Mouse (Mus musculus) ovary, adult 18-20 months (tissue): ENCODE results near the gene Zfp825.
"Not testable (repeated sequence)": the region's sequence is repeated elsewhere in the genome, so short reads cannot be mapped to it uniquely, and the experiment has no call there.

Experiments
- DNase-seq: peaks from one replicate; pipeline ENCODE4 v3.0.0; 2022; ENCODE audit warnings: low spot score, mixed read lengths

Gene Zfp825

DNA sequence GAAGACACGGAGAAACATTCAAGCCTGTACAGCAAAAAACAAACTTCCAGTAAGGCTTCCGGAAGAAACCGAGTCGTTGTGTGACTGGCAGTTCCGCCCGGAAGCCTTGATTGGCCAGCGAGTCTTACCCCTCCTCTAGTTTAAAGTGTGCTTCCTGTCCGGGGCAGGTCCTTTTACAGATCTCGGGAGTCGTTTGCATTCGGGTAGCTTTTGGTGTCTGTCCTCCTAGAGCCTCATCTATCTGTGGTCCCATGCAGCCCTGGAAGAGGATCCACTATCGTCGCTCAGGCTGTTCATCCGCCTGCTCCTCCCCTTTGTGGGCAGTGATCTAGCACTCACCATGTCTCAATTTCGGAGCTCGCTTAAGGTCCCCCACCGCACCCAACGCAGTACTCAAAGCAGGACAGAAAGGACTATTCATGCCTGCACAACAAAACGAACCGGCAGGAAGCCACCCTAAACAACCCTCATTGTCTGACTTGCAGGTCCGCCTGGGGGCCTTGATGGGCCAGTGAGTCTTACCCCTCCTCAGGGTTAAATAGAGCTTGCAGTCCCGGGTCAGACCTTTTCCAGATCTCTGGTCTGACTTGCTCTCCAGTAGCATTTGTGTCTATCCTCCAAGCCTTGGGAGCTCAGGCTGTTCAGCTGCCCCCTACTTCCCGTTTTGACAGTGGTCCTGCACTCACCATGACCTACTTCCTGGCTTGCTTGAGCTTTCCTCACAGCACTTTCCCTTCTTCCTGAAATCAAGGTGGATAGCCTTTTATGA lies at the start of gene Zfp825:
Gene Zfp825 (minus strand): TSS at position 82 of the 769 bp plus-strand sequence.
- peak; percentile 58 for DNase-seq

DNA sequence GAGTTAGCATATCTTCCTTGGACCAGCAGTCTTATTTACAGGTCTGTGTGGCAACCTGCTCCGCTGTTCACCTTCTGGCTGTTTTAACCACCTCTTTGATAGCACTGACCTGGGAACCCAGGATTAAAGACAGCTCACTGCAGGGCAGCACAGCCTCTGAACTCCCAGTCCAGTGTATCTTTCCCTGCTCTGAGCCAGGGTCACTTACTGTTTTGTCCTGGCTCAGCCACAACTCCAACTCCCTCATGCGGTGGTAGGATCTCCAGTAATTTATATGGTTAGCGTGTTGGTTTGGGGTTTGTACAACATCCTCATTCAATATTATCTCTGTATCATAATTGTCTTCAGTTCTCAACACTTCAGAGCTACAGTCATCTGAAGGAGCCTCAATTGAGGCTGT lies 41.6 kb upstream of the Zfp825 start:
- not testable (repeated sequence) for DNase-seq

DNA sequence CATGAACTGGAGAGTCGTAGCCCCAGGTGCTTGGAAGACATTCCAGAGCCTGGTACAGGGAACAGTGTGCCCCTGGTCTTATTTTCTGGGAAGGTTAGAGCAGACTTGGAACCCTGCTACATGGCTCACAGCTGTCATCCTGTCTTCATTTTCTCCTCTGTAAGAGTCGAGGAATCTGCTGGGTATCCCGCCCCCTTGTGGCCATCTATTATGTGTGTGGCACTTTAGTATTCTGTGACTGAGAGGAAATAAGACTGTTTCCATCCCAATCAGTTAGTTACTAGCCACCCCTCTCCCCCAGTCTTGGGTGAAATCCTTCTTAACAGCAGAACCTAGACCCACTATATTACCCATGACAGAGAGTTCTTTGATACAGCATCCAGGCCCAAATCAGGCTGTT lies 41.1 kb upstream of the Zfp825 start:
- not testable (repeated sequence) for DNase-seq

DNA sequence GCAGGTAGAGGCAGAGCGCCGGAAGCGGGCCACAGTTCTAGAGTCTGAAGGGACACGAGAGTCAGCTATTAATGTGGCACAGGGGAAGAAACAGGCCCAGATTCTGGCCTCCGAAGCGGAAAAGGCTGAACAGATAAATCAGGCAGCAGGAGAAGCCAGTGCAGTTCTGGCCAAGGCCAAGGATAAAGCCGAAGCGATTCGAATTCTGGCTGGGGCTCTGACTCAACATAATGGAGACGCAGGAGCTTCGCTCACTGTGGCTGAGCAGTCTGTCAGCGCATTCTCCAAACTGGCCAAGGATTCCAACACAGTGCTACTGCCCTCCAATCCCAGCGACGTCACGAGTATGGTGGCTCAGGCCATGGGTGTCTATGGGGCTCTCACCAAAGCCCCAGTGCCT lies 40.3 kb upstream of the Zfp825 start:
- peak; percentile 1 for DNase-seq

DNA sequence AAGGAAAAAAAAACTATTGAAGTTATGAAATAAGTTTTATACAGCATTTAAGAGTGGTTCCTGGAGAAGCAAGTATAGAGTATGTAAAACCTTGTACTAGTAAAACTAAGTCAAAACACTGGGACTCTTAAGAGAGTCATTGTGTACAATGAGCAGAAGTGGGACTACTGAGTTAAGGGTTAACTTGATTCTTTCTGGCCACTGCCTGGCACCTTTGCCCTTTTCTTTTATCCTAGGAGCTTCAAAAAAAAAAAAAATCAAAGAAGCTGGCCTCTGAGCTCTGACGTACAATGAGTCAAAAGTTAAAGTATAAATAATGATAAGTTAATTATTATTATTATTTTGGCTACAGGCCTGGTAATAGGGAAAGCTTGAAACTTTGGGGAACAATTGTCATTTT lies 37.5 kb upstream of the Zfp825 start:
- not testable (repeated sequence) for DNase-seq

DNA sequence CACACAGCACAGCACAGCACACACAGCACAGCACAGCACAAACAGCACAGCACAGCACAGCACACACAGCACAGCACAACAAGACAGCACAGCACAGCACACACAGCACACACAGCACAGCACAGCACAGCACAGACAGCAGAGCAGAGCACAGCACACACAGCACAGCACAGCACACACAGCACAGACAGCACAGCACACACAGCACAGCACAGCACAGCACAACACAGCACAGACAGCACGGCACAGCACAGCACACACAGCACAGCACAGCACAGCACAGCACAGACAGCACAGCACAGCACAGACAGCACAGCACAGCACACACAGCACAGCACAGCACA lies 35.6 kb upstream of the Zfp825 start:
- not testable (repeated sequence) for DNase-seq

DNA sequence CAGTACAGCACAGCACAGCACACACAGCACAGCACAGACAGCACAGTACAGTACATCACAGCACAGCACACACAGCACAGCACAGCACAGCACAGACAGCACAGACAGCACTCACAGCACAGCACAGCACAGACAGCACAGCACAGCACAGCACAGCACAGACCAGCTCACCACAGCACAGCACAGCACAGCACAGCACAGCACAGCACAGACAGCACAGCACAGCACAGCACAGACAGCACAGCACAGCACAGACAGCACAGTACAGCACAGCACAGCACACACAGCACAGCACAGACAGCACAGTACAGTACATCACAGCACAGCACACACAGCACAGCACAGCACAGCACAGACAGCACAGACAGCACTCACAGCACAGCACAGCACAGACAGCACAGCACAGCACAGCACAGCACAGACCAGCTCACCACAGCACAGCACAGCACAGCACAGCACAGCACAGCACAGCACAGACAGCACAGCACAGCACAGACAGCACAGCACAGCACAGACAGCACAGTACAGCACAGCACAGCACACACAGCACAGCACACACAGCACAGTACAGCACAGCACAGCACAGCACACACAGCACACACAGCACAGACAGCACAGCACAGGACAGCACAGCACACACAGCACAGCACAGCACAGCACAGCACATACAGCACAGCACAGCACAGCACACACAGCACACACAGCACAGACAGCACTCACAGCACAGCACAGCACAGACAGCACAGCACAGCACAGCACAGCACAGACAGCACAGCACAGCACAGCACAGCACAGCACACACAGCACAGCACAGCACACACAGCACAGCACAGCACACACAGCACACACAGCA lies 35.0 kb upstream of the Zfp825 start:
- DNase-seq, result not testable (repeated sequence)

DNA sequence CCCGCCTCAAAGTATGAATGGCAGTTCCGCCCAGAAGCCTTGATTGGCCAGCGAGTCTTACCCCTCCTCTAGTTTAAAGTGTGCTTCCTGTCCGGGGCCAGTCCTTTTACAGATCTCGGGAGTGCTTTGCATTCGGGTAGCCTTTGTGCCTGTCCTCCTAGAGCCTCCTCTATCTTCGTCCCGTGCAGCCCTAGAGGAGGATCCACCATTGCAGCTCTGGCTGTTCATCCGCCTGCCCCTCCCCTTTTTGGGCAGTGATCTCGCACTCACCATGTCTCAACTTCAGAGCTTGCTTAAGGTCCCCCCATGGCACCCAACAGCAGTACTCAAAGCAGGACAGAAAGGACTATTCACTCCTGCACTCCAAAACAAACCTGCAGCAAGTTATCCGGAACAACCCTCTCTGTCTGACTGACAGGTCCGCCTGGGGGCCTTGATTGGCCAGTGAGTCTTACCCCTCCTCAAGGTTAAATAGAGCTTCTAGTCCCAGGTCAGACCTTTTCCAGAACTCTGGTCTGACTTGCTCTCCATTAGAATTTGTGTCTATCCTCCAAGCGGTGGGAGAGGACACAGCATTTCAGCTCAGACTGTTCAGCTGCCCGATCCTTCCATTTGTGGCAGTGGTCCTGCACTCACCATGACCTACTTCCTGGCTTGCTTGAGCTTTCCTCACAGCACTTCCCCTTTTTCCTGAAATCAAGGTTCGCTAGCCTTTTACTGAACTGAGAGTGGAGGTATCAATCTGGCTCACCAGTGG lies 28.9 kb upstream of the Zfp825 start:
- peak; percentile 77 for DNase-seq

DNA sequence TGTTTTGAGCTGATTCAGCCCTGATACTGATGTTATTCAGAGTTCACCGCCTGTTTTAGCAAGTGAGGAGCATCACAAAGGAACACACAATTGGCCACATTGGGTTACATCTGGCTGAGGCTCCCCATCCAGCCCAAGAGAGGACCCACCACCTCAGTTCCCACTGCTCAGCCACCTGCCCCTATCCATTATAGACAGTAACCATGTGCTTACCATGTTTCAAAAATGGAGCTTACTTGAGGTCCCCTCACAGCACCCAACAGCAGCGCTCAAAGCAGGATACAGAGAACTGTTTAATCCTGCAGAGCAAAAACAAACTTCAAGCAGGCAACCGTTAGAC lies 28.3 kb upstream of the Zfp825 start:
- not testable (repeated sequence) for DNase-seq

DNA sequence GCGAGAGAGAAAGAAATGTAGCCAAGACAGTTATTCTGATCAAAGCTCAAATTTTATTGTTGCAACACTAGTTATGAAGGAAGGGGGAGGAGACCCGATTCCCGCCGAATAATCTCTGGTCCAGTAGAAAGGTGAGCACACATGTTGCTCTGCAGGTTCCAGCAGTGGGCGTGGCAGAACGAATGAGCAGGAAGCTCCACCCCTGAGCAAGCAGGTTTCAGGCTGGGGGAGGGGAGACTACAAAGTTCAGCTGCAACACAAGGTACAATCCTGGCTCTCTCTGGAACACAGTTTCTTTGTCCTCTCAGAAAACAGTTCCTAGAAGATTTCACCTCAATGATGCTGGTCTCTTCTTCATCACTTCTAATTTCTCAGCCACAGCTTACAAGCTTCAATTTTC lies 14.2 kb upstream of the Zfp825 start:
- DNase-seq, result not testable (repeated sequence)

DNA sequence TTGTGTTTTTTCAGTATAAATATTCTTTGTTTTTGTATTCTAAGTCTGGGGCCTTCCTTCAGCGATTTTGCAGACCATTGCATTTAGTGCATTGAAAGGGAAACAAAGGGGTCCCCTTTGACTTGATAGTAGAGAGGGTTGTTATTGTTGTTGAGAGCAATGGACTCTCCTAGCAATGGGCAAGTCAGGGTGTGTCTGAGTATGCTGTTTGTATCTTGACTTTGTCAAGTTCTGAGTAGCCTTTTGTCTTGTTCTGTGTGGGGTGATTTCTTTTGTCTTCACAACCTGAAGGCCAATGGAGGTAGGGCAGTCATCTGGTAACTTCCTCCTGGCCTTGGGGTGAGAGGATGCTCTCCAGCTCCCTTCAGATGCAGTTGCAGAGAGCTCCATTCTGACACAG lies 9.1 kb upstream of the Zfp825 start:
- DNase-seq, result not testable (repeated sequence)

DNA sequence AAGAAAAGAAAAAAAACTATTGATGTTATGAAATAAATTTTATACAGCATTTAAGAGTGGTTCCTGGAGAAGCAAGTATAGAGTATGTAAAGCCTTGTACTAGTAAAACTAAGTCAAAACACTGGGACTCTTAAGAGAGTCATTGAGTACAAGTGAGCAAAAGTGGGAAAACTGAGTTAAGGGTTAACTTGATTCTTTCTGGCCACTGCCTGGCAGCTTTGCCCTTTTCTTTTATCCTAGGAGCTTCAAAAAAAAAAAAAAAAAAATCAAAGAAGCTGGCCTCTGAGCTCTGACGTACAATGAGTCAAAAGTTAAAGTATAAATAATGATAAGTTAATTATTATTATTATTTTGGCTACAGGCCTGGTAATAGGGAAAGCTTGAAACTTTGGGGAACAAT lies 5.9 kb upstream of the Zfp825 start:
- not testable (repeated sequence) for DNase-seq

DNA sequence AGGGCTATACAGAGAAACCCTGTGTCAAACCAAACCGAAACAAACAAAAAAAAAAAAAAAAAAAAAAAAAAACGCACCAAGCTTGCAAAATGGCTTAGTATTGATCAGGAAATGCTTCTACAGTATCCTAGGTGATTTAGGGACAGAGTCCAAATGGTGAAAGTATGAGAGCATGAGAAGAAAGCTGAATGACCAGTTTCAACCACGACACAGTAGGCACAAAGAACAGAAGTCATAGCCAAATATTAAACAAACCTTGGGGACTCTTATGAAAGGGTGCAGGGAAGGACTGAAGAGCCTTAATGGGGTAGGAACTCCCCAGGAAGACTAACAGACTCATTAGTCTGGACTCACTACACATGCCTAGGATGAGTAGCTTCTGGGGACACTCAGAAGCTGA lies 9.5 kb downstream of the Zfp825 start:
- DNase-seq, result not testable (repeated sequence)

DNA sequence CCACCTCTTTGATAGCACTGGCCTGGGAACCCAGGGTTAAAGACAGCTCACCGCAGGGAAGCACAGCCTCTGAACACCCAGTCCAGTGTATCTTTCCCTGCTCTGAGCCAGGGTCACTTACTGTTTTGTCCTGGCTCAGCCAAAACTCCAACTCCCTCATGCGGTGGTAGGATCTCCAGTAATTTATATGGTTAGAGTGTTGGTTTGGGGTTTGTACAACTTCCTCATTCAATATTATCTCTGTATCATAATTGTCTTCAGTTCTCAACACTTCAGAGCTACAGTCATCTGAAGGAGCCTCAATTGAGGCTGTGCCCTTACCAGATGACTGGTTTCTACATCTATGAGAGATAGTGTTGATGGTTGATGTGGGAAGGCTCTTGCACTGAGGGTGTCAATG lies 22.3 kb downstream of the Zfp825 start:
- not testable (repeated sequence) for DNase-seq

DNA sequence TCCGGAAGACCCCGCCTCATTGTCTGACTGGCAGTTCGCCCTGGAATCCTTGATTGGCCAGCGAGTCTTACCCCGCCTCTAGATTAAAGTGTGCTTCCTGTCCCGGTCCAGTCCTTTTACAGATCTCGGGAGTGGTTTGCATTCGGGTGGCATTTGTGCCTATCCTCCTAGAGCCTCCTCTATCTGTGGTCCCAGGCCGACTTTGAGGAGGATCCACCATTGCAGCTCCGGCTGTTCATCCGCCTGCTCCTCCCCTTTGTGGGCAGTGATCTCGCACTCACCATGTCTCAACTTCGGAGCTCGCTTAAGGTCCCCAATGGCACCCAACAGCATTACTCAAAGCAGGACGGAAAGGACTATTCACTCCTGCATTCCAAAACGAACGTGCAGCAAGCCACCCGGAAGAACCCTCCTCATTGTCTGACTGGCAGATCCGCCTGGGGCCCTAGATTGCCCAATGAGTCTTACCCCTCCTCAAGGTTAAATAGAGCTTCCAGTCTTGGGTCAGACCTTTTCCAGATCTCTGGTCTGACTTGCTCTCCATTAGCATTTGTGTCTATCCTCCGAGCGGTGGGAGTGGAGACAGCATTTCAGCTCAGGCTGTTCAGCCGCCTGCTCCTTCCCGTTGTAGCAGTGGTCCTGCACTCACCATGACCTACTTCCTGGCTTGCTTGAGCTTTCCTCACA lies 30.9 kb downstream of the Zfp825 start:
- DNase-seq, result peak; percentile 70

DNA sequence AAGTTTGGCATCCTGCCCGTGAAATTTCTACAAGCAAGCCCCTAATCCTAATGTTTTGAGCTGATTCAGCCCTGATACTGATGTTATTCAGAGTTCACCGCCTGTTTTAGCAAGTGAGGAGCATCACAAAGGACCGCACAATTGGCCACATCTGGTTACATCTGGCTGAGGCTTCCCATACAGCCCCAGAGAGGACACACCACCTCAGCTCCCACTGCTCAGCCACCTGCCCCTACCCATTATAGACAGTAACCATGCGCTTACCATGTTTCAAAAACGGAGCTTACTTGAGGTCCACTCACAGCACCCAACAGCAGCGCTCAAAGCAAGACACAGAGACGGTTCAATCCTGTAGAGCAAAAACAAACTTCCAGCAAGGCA lies 31.5 kb downstream of the Zfp825 start:
- not testable (repeated sequence) for DNase-seq

DNA sequence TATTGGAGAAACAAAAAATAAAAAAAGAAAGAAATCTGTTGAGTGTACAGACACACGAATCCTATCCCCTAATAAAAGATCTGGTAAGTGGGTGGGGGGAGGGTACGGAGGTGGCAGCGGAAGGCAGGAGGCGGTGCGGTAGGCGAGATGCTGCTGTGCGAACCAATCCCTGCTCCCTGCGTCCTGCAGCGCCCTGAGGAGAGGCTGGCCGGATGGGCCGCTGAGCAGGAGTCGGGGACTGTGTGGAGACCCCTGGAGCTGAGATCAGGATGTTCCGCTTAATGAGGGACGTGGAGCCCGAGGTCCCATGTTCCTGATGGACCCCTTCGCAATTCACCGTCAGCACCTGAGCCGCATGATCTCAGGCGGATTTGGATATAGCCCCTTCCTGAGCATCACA lies 53.9 kb downstream of the Zfp825 start:
- no peak for DNase-seq
